Mouse (Mus musculus) myocyte (in vitro differentiated cells): ENCODE results near the gene Nfic.

Experiments
- E2F4 ChIP-seq: IDR thresholded peaks from one replicate; pipeline ENCODE4 v1.6.1; 2011; ENCODE audit warnings: mild to moderate bottlenecking, control low read depth, moderate library complexity; ENCODE audit not compliant: insufficient read depth
- MAX ChIP-seq: IDR thresholded peaks from one replicate; pipeline ENCODE4 v1.6.1; 2011; ENCODE audit warnings: low read depth, mild to moderate bottlenecking, control low read depth
- MYOD1 ChIP-seq, 3 experiments: IDR thresholded peaks; one replicate each; pipeline ENCODE4 v1.6.1; 2011; ENCODE audit warnings: control low read depth in 2 of 3, low read depth in 2 of 3, mild to moderate bottlenecking in 2 of 3, moderate library complexity in 1 of 3; ENCODE audit not compliant: insufficient read length in 2 of 3, control insufficient read depth in 1 of 3
- POLR2A ChIP-seq: IDR thresholded peaks from one replicate; pipeline ENCODE4 v1.6.1; 2011; ENCODE audit warnings: low read depth, mild to moderate bottlenecking, control low read depth, moderate library complexity; ENCODE audit not compliant: insufficient read length
- TCF12 ChIP-seq: IDR thresholded peaks from one replicate; pipeline ENCODE4 v1.6.1; 2011; ENCODE audit warnings: mild to moderate bottlenecking, control low read depth; ENCODE audit not compliant: poor library complexity, insufficient read depth, severe bottlenecking
- USF1 ChIP-seq: IDR thresholded peaks from one replicate; pipeline ENCODE4 v1.6.1; 2011; ENCODE audit warnings: low read depth, mild to moderate bottlenecking, control low read depth, moderate library complexity

GRCm38 (mm10) chr10:81416581-81417226 lies 38.7 kb downstream of the Nfic start:
- TF ChIP-seq POLR2A (no peak), TCF12 (peak; percentile 94), MAX (peak; percentile 35), USF1 (no peak), E2F4 (peak; percentile 77), MYOD1 (IDR thresholded peaks at IDR 0.05; ENCODE audit: control insufficient read depth in 1 of 3, insufficient read length in 2 of 3, low read depth in 2 of 3) (peak in 1 of 3 experiments; percentile 97)
